Mouse (Mus musculus): ENCODE results near the gene Fbxo46.

DNA sequence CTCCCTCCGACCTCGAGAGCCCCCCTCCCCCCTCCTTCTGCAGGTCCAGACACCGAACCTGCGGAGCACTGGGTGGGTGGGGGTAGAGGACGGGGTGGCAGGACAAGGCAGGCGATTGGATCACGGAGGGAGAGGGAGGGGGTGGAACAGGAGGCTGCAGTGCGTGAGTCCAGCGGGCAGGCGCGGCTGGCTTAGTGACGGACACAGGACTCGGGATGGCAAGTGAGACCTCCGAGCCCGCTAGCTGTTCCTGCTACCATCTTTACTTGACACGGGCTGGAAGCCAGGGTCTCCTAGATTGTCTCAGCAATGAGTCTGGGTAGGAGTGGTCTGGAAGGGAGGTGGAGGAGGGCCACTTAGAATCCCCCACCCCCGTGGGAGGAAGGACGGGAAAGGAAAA is 58.4 kb downstream of the Fbxo46 start:
- TF ChIP-seq USF1 (IDR thresholded peaks at IDR 0.05; ENCODE audit: low read depth, low read length): no peak
- no peak for TF ChIP-seq USF2 (IDR thresholded peaks at IDR 0.05; ENCODE audit: borderline replicate concordance in 1 of 2, insufficient read depth in 1 of 2, low read depth in 1 of 2, low read length in 2 of 2)
- TF ChIP-seq KAT2A (conservative IDR thresholded peaks at IDR 0.05; ENCODE audit: low read depth, low read length): no peak
- no peak for TF ChIP-seq SMC3 (IDR thresholded peaks at IDR 0.05; ENCODE audit: low read depth, low read length)
- TF ChIP-seq POLR2A (IDR thresholded peaks at IDR 0.05; ENCODE audit: control insufficient read depth in 1 of 2, insufficient read depth in 1 of 2, low read depth in 1 of 2, low read length in 2 of 2, poor library complexity in 1 of 2): no peak
- no peak for TF ChIP-seq ZNF384 (IDR thresholded peaks at IDR 0.05; ENCODE audit: low read depth, low read length)
